Mouse (Mus musculus) stomach, embryonic 14.5 days (tissue): ENCODE results near the gene 1700025C18Rik. TPM values are rescaled to one million over a fixed set of nuclear protein-coding genes. Genes with fewer than 3 reads are reported as not detected.

Experiments
- ATAC-seq: fragments of 200-750 bp; cut with Nextera tagmentation; 2 replicates; pipeline ENCODE4 v1.8.0; 2017; ENCODE audit warnings: low read depth, moderate TSS enrichment; ENCODE audit not compliant: insufficient number of reproducible peaks, insufficient read depth, low FRiP score
- H3K27ac ChIP-seq: fragments of 300-500 bp; sonication (generic); 2 replicates; pipeline ENCODE4 v1.5.1; 2014; ENCODE audit warnings: mild to moderate bottlenecking, low read length, moderate library complexity, mixed read lengths
- H3K27me3 ChIP-seq: fragments of 300-500 bp; sonication (generic); 2 replicates; pipeline ENCODE4 v1.6.1; 2014; ENCODE audit warnings: low read length, control low read depth, mixed read lengths; ENCODE audit not compliant: control insufficient read depth, insufficient read depth
- H3K36me3 ChIP-seq: fragments of 300-500 bp; sonication (generic); 2 replicates; pipeline ENCODE4 v1.6.1; 2014; ENCODE audit warnings: mild to moderate bottlenecking, control low read depth, low read length, moderate library complexity, mixed read lengths; ENCODE audit not compliant: control insufficient read depth, insufficient read depth
- H3K4me1 ChIP-seq: fragments of 300-500 bp; sonication (generic); 2 replicates; pipeline ENCODE4 v1.6.1; 2014; ENCODE audit warnings: low read length, control low read depth, mixed read lengths; ENCODE audit not compliant: control insufficient read depth, insufficient read depth
- H3K4me2 ChIP-seq: fragments of 300-500 bp; sonication (generic); replicated peaks from 2 replicates; pipeline ENCODE4 v1.6.1; 2014; ENCODE audit warnings: low read depth, low read length, control low read depth
- H3K4me3 ChIP-seq: fragments of 300-500 bp; sonication (generic); 2 replicates; pipeline ENCODE4 v1.5.1; 2014; ENCODE audit warnings: low read depth, low read length, control low read depth
- H3K9ac ChIP-seq: fragments of 300-500 bp; sonication (generic); replicated peaks from 2 replicates; pipeline ENCODE4 v1.6.1; 2014; ENCODE audit warnings: low read depth, mild to moderate bottlenecking, control low read depth, low read length, moderate library complexity, mixed read lengths
- H3K9me3 ChIP-seq: fragments of 300-500 bp; sonication (generic); 2 replicates; pipeline ENCODE4 v1.6.1; 2016; ENCODE audit warnings: low read depth, low read length, control low read depth; ENCODE audit not compliant: control insufficient read depth
- WGBS: fragments of 180-500 bp; shearing (Covaris S2); extraction: QIAGEN DNeasy Blood & Tissue Kit; methylation state at CpG from one replicate; pipeline ENCODE4 v1.1.7; 2014; 5-methylcytosine and 5-hydroxymethylcytosine counted together
- polyA plus RNA-seq: library from polyadenylated mRNA; unstranded; fragments of >200 nt; fragmentation: Nextera tagmentation; extraction: Ambion mirVana; gene quantifications from 2 replicates; pipeline ENCODE4 v1.2.1, GENCODE M21; 2014

Gene 1700025C18Rik
- polyA plus RNA-seq, 1 experiment from 2014 or later: not detected

GRCm38 (mm10) chr2:165091433-165091965, 949 bp upstream of the 1700025C18Rik start:
- no peak overlapping the region for H3K27ac ChIP-seq
- ATAC-seq: no peak
- H3K9ac ChIP-seq: no peak overlapping the region
- H3K9me3 ChIP-seq: no peaks in the 10 kb centered on the region
- H3K4me2 ChIP-seq: no peak overlapping the region
- H3K4me3 ChIP-seq: no peak overlapping the region
- no peaks in the 10 kb centered on the region for H3K27me3 ChIP-seq
- H3K36me3 ChIP-seq: no peaks in the 10 kb centered on the region
- 70% methylated on average over 8 of the region's 8 CpGs for WGBS
- H3K4me1 ChIP-seq: no peaks in the 10 kb centered on the region

GRCm38 (mm10) chr2:165089470-165089869, 1.1 kb downstream of the 1700025C18Rik start:
- ATAC-seq: no peak
- Histone ChIP-seq H3K9me3 (no peaks in the 10 kb centered on the region), H3K9ac (no peak overlapping the region), H3K27ac (no peak overlapping the region), H3K36me3 (no peaks in the 10 kb centered on the region), H3K27me3 (no peaks in the 10 kb centered on the region), H3K4me1 (no peaks in the 10 kb centered on the region), H3K4me2 (no peak overlapping the region), H3K4me3 (no peak overlapping the region)
- 42% methylated on average over 14 of the region's 14 CpGs for WGBS

- Histone ChIP-seq H3K4me3 (no peak overlapping the region), H3K27me3 (no peaks in the 10 kb centered on the region), H3K36me3 (no peaks in the 10 kb centered on the region), H3K9ac (no peak overlapping the region), H3K4me2 (no peak overlapping the region), H3K4me1 (no peaks in the 10 kb centered on the region), H3K9me3 (no peaks in the 10 kb centered on the region), H3K27ac (no peak overlapping the region)
- no peak for ATAC-seq
- 72% methylated on average over 4 of the region's 4 CpGs for WGBS
Observed at GRCm38 (mm10) chr2:165086634-165087033, 3.9 kb downstream of the 1700025C18Rik start.

- Histone ChIP-seq H3K9ac (no peak overlapping the region), H3K36me3 (no peaks in the 10 kb centered on the region), H3K9me3 (no peaks in the 10 kb centered on the region), H3K4me2 (no peak overlapping the region), H3K4me3 (no peak overlapping the region), H3K4me1 (no peaks in the 10 kb centered on the region), H3K27ac (no peak overlapping the region), H3K27me3 (peaks cover 40% of the 10 kb centered on the region)
- no peak for ATAC-seq
- WGBS: 25% methylated on average over 7 of the region's 7 CpGs
Observed at GRCm38 (mm10) chr2:165081257-165081656, 9.3 kb downstream of the 1700025C18Rik start.

- Histone ChIP-seq H3K9me3 (no peaks in the 10 kb centered on the region), H3K27me3 (peaks cover 42% of the 10 kb centered on the region), H3K36me3 (no peaks in the 10 kb centered on the region), H3K4me1 (no peaks in the 10 kb centered on the region), H3K9ac (no peak overlapping the region), H3K27ac (no peak overlapping the region), H3K4me2 (no peak overlapping the region), H3K4me3 (no peak overlapping the region)
- WGBS: 22% methylated on average over 9 of the region's 9 CpGs
- ATAC-seq: no peak
Observed at GRCm38 (mm10) chr2:165080657-165081056, 9.9 kb downstream of the 1700025C18Rik start.

- Histone ChIP-seq H3K4me3 (no peak overlapping the region), H3K27me3 (peaks cover 47% of the 10 kb centered on the region)
Observed at GRCm38 (mm10) chr2:165078605-165079004, 11.9 kb downstream of the 1700025C18Rik start.

GRCm38 (mm10) chr2:165078045-165078444, 12.5 kb downstream of the 1700025C18Rik start:
- H3K27ac ChIP-seq: no peak overlapping the region
- H3K4me3 ChIP-seq: no peak overlapping the region
- H3K4me2 ChIP-seq: no peak overlapping the region
- no peaks in the 10 kb centered on the region for H3K36me3 ChIP-seq
- 60% methylated on average over 8 of the region's 8 CpGs for WGBS
- H3K27me3 ChIP-seq: peaks cover 47% of the 10 kb centered on the region
- no peaks in the 10 kb centered on the region for H3K9me3 ChIP-seq
- no peaks in the 10 kb centered on the region for H3K4me1 ChIP-seq
- ATAC-seq: no peak
- no peak overlapping the region for H3K9ac ChIP-seq

More at GRCm38 (mm10) chr2:165078605-165079004, 11.9 kb downstream of the 1700025C18Rik start:
- Histone ChIP-seq H3K36me3 (no peaks in the 10 kb centered on the region), H3K27ac (no peak overlapping the region), H3K4me2 (no peak overlapping the region), H3K9me3 (no peaks in the 10 kb centered on the region), H3K4me1 (no peaks in the 10 kb centered on the region), H3K9ac (no peak overlapping the region)
- no peak for ATAC-seq
- 23% methylated on average over 10 of the region's 10 CpGs for WGBS

GRCm38 (mm10) chr2:165077055-165077454, 13.5 kb downstream of the 1700025C18Rik start:
- peaks cover 47% of the 10 kb centered on the region for H3K27me3 ChIP-seq
- H3K9ac ChIP-seq: no peak overlapping the region
- no peaks in the 10 kb centered on the region for H3K36me3 ChIP-seq
- H3K4me1 ChIP-seq: no peaks in the 10 kb centered on the region
- 10% methylated on average over 9 of the region's 9 CpGs for WGBS
- H3K4me3 ChIP-seq: no peak overlapping the region
- no peak overlapping the region for H3K27ac ChIP-seq
- H3K4me2 ChIP-seq: no peak overlapping the region
- H3K9me3 ChIP-seq: no peaks in the 10 kb centered on the region
- no peak for ATAC-seq

GRCm38 (mm10) chr2:165074937-165075336, 15.6 kb downstream of the 1700025C18Rik start:
- WGBS: 40% methylated on average over 2 of the region's 2 CpGs
- Histone ChIP-seq H3K4me3 (no peak overlapping the region), H3K9me3 (no peaks in the 10 kb centered on the region), H3K36me3 (no peaks in the 10 kb centered on the region), H3K27me3 (peaks cover 38% of the 10 kb centered on the region), H3K27ac (no peak overlapping the region), H3K9ac (no peak overlapping the region), H3K4me1 (no peaks in the 10 kb centered on the region), H3K4me2 (no peak overlapping the region)
- ATAC-seq: peak; percentile 25; the same call in 1 of the 2 replicates
